Mouse (Mus musculus): ENCODE results near the gene Cdh4. TPM values are rescaled to one million over a fixed set of nuclear protein-coding genes. Genes with fewer than 3 reads are reported as not detected.

The Cdh4 gene
- polyA plus RNA-seq, 1 experiment, result not detected

- TF ChIP-seq SRF (IDR thresholded peaks at IDR 0.05; ENCODE audit: control insufficient read depth, insufficient read length, low read depth) (no peak), E2F4 (IDR thresholded peaks at IDR 0.05; ENCODE audit: insufficient read depth) (no peak), POLR2A (IDR thresholded peaks at IDR 0.05; ENCODE audit: insufficient read length, low read depth) (no peak), REST (IDR thresholded peaks at IDR 0.05; ENCODE audit: insufficient read depth, insufficient read length) (no peak), MYOG (IDR thresholded peaks at IDR 0.05; ENCODE audit: control insufficient read depth in 1 of 3, insufficient read depth in 1 of 3, insufficient read length in 2 of 3, low read depth in 2 of 3) (no peak), MAX (IDR thresholded peaks at IDR 0.05; ENCODE audit: low read depth) (no peak), POLR2AphosphoS2 (IDR thresholded peaks at IDR 0.05; ENCODE audit: insufficient read length, low read depth) (no peak), USF1 (IDR thresholded peaks at IDR 0.05; ENCODE audit: low read depth) (no peak), CEBPB (IDR thresholded peaks at IDR 0.05; ENCODE audit: insufficient read depth, poor library complexity, severe bottlenecking) (no peak), MYOD1 (IDR thresholded peaks at IDR 0.05; ENCODE audit: control insufficient read depth in 1 of 3, insufficient read length in 2 of 3, low read depth in 2 of 3) (no peak), TCF12 (IDR thresholded peaks at IDR 0.05; ENCODE audit: insufficient read depth, poor library complexity, severe bottlenecking) (no peak), TCF3 (IDR thresholded peaks at IDR 0.05; ENCODE audit: insufficient read length, low read depth) (no peak)
- no peaks in the 10 kb centered on the region for H3K79me2 ChIP-seq (ENCODE audit: control insufficient read depth, insufficient read depth)
- H3K36me3 ChIP-seq (ENCODE audit: control insufficient read depth, insufficient read depth), result no peaks in the 10 kb centered on the region
- no peaks in the 10 kb centered on the region for H3K27me3 ChIP-seq (ENCODE audit: control insufficient read depth, insufficient read depth, insufficient read length)
- no peak overlapping the region for H3K4me2 ChIP-seq (ENCODE audit: low read depth)
- H3ac ChIP-seq (ENCODE audit: control insufficient read depth, insufficient read length), result no peak overlapping the region
- H3K4me3 ChIP-seq, result no peak overlapping the region
Observed at GRCm38 (mm10) chr2:179510439-179510838, 68.2 kb downstream of the Cdh4 start.

GRCm38 (mm10) chr2:179516559-179516958 lies 74.3 kb downstream of the Cdh4 start:
- H3K79me2 ChIP-seq (ENCODE audit: control insufficient read depth, insufficient read depth), result no peaks in the 10 kb centered on the region
- no peak overlapping the region for H3ac ChIP-seq (ENCODE audit: control insufficient read depth, insufficient read length)
- no peaks in the 10 kb centered on the region for H3K36me3 ChIP-seq (ENCODE audit: control insufficient read depth, insufficient read depth)
- TF ChIP-seq USF1 (IDR thresholded peaks at IDR 0.05; ENCODE audit: low read depth), result no peak
- no peak for TF ChIP-seq POLR2A (IDR thresholded peaks at IDR 0.05; ENCODE audit: insufficient read length, low read depth)
- TF ChIP-seq E2F4 (IDR thresholded peaks at IDR 0.05; ENCODE audit: insufficient read depth), result no peak
- no peak for TF ChIP-seq MYOG (IDR thresholded peaks at IDR 0.05; ENCODE audit: control insufficient read depth in 1 of 3, insufficient read depth in 1 of 3, insufficient read length in 2 of 3, low read depth in 2 of 3)
- no peak for TF ChIP-seq SRF (IDR thresholded peaks at IDR 0.05; ENCODE audit: control insufficient read depth, insufficient read length, low read depth)
- no peaks in the 10 kb centered on the region for H3K27me3 ChIP-seq (ENCODE audit: control insufficient read depth, insufficient read depth, insufficient read length)
- no peak overlapping the region for H3K4me3 ChIP-seq
- H3K4me2 ChIP-seq (ENCODE audit: low read depth), result no peak overlapping the region

GRCm38 (mm10) chr2:179518456-179519032 lies 76.3 kb downstream of the Cdh4 start:
- Histone ChIP-seq H3K36me3 (ENCODE audit: control insufficient read depth, insufficient read depth) (no peaks in the 10 kb centered on the region), H3K27me3 (ENCODE audit: control insufficient read depth, insufficient read depth, insufficient read length) (no peaks in the 10 kb centered on the region), H3K4me2 (ENCODE audit: low read depth) (no peak overlapping the region), H3K4me3 (no peak overlapping the region), H3ac (ENCODE audit: control insufficient read depth, insufficient read length) (no peak overlapping the region), H3K79me2 (ENCODE audit: control insufficient read depth, insufficient read depth) (no peaks in the 10 kb centered on the region)
- no peak for TF ChIP-seq POLR2A (IDR thresholded peaks at IDR 0.05; ENCODE audit: insufficient read length, low read depth)
- no peak for TF ChIP-seq TCF12 (IDR thresholded peaks at IDR 0.05; ENCODE audit: insufficient read depth, poor library complexity, severe bottlenecking)

DNA sequence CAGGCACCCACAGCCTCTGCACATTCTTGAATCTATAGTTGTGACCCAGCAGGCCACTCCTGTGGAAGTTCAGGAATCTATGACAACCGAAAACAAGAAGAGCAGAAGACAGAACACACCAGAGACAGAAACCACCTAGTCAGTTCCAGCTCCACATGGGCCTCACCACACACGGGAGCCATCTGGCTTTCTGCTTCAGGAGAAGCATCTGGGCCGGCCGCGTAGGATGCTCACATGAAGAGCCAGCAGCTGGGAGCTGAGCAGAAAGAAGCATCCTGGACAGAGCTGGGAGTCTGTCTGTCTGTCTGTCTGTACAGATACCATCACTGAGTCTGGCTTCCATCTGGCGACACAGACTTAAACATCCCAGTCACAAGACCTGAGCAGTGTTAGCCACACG lies 76.9 kb downstream of the Cdh4 start:
- no peaks in the 10 kb centered on the region for H3K36me3 ChIP-seq (ENCODE audit: control insufficient read depth, insufficient read depth)
- H3K79me2 ChIP-seq (ENCODE audit: control insufficient read depth, insufficient read depth), result no peaks in the 10 kb centered on the region
- H3ac ChIP-seq (ENCODE audit: control insufficient read depth, insufficient read length), result no peak overlapping the region
- H3K27me3 ChIP-seq (ENCODE audit: control insufficient read depth, insufficient read depth, insufficient read length), result no peaks in the 10 kb centered on the region
- TF ChIP-seq POLR2AphosphoS2 (IDR thresholded peaks at IDR 0.05; ENCODE audit: insufficient read length, low read depth) (no peak), MYOD1 (IDR thresholded peaks at IDR 0.05; ENCODE audit: control insufficient read depth in 1 of 3, insufficient read length in 2 of 3, low read depth in 2 of 3) (no peak), TCF12 (IDR thresholded peaks at IDR 0.05; ENCODE audit: insufficient read depth, poor library complexity, severe bottlenecking) (no peak), TCF3 (IDR thresholded peaks at IDR 0.05; ENCODE audit: insufficient read length, low read depth) (no peak), SRF (IDR thresholded peaks at IDR 0.05; ENCODE audit: control insufficient read depth, insufficient read length, low read depth) (no peak), MYOG (IDR thresholded peaks at IDR 0.05; ENCODE audit: control insufficient read depth in 1 of 3, insufficient read depth in 1 of 3, insufficient read length in 2 of 3, low read depth in 2 of 3) (no peak)
- no peak overlapping the region for H3K4me2 ChIP-seq (ENCODE audit: low read depth)
- no peak overlapping the region for H3K4me3 ChIP-seq

- H3K4me3 ChIP-seq, result no peak overlapping the region
- TF ChIP-seq REST (IDR thresholded peaks at IDR 0.05; ENCODE audit: insufficient read depth, insufficient read length), result no peak
- TF ChIP-seq MAX (IDR thresholded peaks at IDR 0.05; ENCODE audit: low read depth), result no peak
- TF ChIP-seq USF1 (IDR thresholded peaks at IDR 0.05; ENCODE audit: low read depth), result no peak
- TF ChIP-seq POLR2AphosphoS2 (IDR thresholded peaks at IDR 0.05; ENCODE audit: insufficient read length, low read depth), result no peak
- no peak for TF ChIP-seq TCF12 (IDR thresholded peaks at IDR 0.05; ENCODE audit: insufficient read depth, poor library complexity, severe bottlenecking)
- no peak for TF ChIP-seq CEBPB (IDR thresholded peaks at IDR 0.05; ENCODE audit: insufficient read depth, poor library complexity, severe bottlenecking)
- no peak for TF ChIP-seq SRF (IDR thresholded peaks at IDR 0.05; ENCODE audit: control insufficient read depth, insufficient read length, low read depth)
- no peak for TF ChIP-seq E2F4 (IDR thresholded peaks at IDR 0.05; ENCODE audit: insufficient read depth)
- TF ChIP-seq MYOD1 (IDR thresholded peaks at IDR 0.05; ENCODE audit: control insufficient read depth in 1 of 3, insufficient read length in 2 of 3, low read depth in 2 of 3), result no peak
- TF ChIP-seq MYOG (IDR thresholded peaks at IDR 0.05; ENCODE audit: control insufficient read depth in 1 of 3, insufficient read depth in 1 of 3, insufficient read length in 2 of 3, low read depth in 2 of 3), result no peak
- TF ChIP-seq POLR2A (IDR thresholded peaks at IDR 0.05; ENCODE audit: insufficient read length, low read depth), result no peak
- no peak overlapping the region for H3ac ChIP-seq (ENCODE audit: control insufficient read depth, insufficient read length)
- H3K27me3 ChIP-seq (ENCODE audit: control insufficient read depth, insufficient read depth, insufficient read length), result no peaks in the 10 kb centered on the region
- H3K4me2 ChIP-seq (ENCODE audit: low read depth), result no peak overlapping the region
- H3K79me2 ChIP-seq (ENCODE audit: control insufficient read depth, insufficient read depth), result no peaks in the 10 kb centered on the region
- H3K36me3 ChIP-seq (ENCODE audit: control insufficient read depth, insufficient read depth), result no peaks in the 10 kb centered on the region
Observed at GRCm38 (mm10) chr2:179519931-179520330, 77.7 kb downstream of the Cdh4 start.

All from myocyte (in vitro differentiated cells).